In genomic region chr5:28040726-28041125, GRCm38 (mm10) we compare ENCODE assay signal across 27 mouse cellular contexts. TPM values are rescaled to one million over a fixed set of nuclear protein-coding genes. Genes with fewer than 3 reads are reported as not detected.
DNase-seq lines count a peak whose midpoint lies in the region; ATAC-seq and TF ChIP-seq lines count a peak whose summit lies in the region.
"Had no signal": no experiment of that assay in that cellular context is flagged by ENCODE, and none has a peak within 500 bp of the region (broad histone marks: within the 10 kb centered on the region; RNA-seq: fewer than 3 reads in every experiment).

No protein-coding gene starts in this region.

- no peak for ATAC-seq in lung, postnatal 0 days
- ATAC-seq: forebrain, postnatal 0 days; hindbrain, postnatal 0 days; intestine, embryonic 15.5 days; Patski had no signal

- H3K4me2 ChIP-seq in lung, postnatal 0 days (replicated peaks; ENCODE audit: low read depth, low read length) = no peak overlapping the region
- H3K4me2 ChIP-seq in myocyte (ENCODE audit: low read depth) = peak overlapping the region; percentile 10
- H3K4me2 ChIP-seq: forebrain, embryonic 12.5 days; hindbrain, embryonic 12.5 days; intestine, embryonic 15.5 days; liver, embryonic 15.5 days; lung, embryonic 15.5 days; midbrain, embryonic 12.5 days; neural tube, embryonic 13.5 days had no signal

- peaks cover 32% of the 10 kb centered on the region; the same call in 1 of the 2 replicates for H3K4me1 ChIP-seq in heart, embryonic 10.5 days
- peaks cover 27% of the 10 kb centered on the region; the same call in 1 of the 2 replicates for H3K4me1 ChIP-seq in lung, postnatal 0 days (ENCODE audit: insufficient read depth, low read depth, low read length)
- H3K4me1 ChIP-seq: forebrain, embryonic 12.5 days; hindbrain, embryonic 12.5 days; neural tube, embryonic 13.5 days had no signal

- H3K9ac ChIP-seq in lung, postnatal 0 days (replicated peaks; ENCODE audit: low read depth) = no peak overlapping the region
- H3K9ac ChIP-seq: forebrain, embryonic 12.5 days; forebrain, postnatal 0 days; hindbrain, embryonic 12.5 days; intestine, embryonic 15.5 days; liver, embryonic 15.5 days; lung, embryonic 15.5 days; midbrain, embryonic 12.5 days; neural tube, embryonic 13.5 days had no signal

- peak; percentile 61 for DNase-seq in heart, embryonic 10.5 days (ENCODE audit: low spot score)
- no peak for DNase-seq in heart, postnatal 36 days
- peak; percentile 14 for DNase-seq in lung, postnatal 36 days
- no peak for DNase-seq in lung, postnatal 0 days (ENCODE audit: low spot score)
- DNase-seq in NIH3T3 (ENCODE audit: low read depth) = peak; percentile 44
- DNase-seq in layer of hippocampus, adult 2 months (ENCODE audit: low spot score in 2 of 2) = no peak
- DNase-seq: cerebellum, adult 2 months; cerebellum, postnatal 14 days; forebrain, postnatal 0 days; gastrocnemius, postnatal 10 days; kidney, postnatal 25 days; left cerebral cortex, postnatal 4 days; right cerebral cortex, postnatal 4 days had no signal

- no peak for TF ChIP-seq POLR2A in myocyte (IDR thresholded peaks at IDR 0.05; ENCODE audit: insufficient read length, low read depth)

- no peaks in the 10 kb centered on the region for H3K79me2 ChIP-seq in myocyte (ENCODE audit: control insufficient read depth, insufficient read depth)

- no peak for TF ChIP-seq CTCF in lung, postnatal 0 days (IDR thresholded peaks at IDR 0.05)
- no peak for TF ChIP-seq CTCF in layer of hippocampus, adult 2 months (conservative IDR thresholded peaks at IDR 0.05)

- no peaks in the 10 kb centered on the region for H3K27me3 ChIP-seq in heart, embryonic 10.5 days (ENCODE audit: insufficient read depth, poor library complexity, severe bottlenecking)
- no peaks in the 10 kb centered on the region for H3K27me3 ChIP-seq in lung, postnatal 0 days (replicated peaks; ENCODE audit: insufficient read depth, low read length)
- no peaks in the 10 kb centered on the region for H3K27me3 ChIP-seq in myocyte (ENCODE audit: control insufficient read depth, insufficient read depth, insufficient read length)
- H3K27me3 ChIP-seq: CH12.LX; forebrain, embryonic 12.5 days; hindbrain, embryonic 12.5 days; intestine, embryonic 15.5 days; lung, embryonic 15.5 days; midbrain, embryonic 12.5 days; neural tube, embryonic 13.5 days; Patski had no signal

- H3K9me3 ChIP-seq in heart, embryonic 10.5 days = no peaks in the 10 kb centered on the region
- no peaks in the 10 kb centered on the region for H3K9me3 ChIP-seq in lung, postnatal 0 days (ENCODE audit: low read length)
- H3K9me3 ChIP-seq: intestine, embryonic 15.5 days; liver, embryonic 15.5 days; lung, embryonic 15.5 days had no signal

- 84% methylated on average over 3 of the region's 3 CpGs for WGBS in heart, embryonic 10.5 days
- WGBS in lung, postnatal 0 days = 86% methylated on average over 3 of the region's 3 CpGs

- H3K27ac ChIP-seq in heart, embryonic 10.5 days = no peak overlapping the region
- H3K27ac ChIP-seq in lung, postnatal 0 days (ENCODE audit: low read length) = no peak overlapping the region
- no peak overlapping the region for H3K27ac ChIP-seq in layer of hippocampus, adult 2 months
- H3K27ac ChIP-seq: forebrain, embryonic 12.5 days; hindbrain, embryonic 12.5 days; hindbrain, postnatal 0 days; intestine, embryonic 15.5 days; left cerebral cortex, adult 2 months; liver, embryonic 15.5 days; lung, embryonic 15.5 days; midbrain, embryonic 12.5 days; neural tube, embryonic 13.5 days had no signal

- no peak overlapping the region for H3ac ChIP-seq in myocyte (ENCODE audit: control insufficient read depth, insufficient read length)

- TF ChIP-seq EP300 in lung, postnatal 0 days (IDR thresholded peaks at IDR 0.05) = no peak

- H3K4me3 ChIP-seq in heart, embryonic 10.5 days = no peak overlapping the region
- H3K4me3 ChIP-seq in lung, postnatal 0 days (ENCODE audit: low read depth, low read length) = no peak overlapping the region
- no peak overlapping the region for H3K4me3 ChIP-seq in myocyte
- no peak overlapping the region for H3K4me3 ChIP-seq in layer of hippocampus, adult 2 months
- H3K4me3 ChIP-seq: erythroblast, embryonic 14.5 days; forebrain, embryonic 12.5 days; hindbrain, embryonic 12.5 days; intestine, embryonic 15.5 days; left cerebral cortex, adult 2 months; liver, embryonic 15.5 days; lung, embryonic 15.5 days; megakaryocyte, embryonic 14.5 days; midbrain, embryonic 12.5 days; neural tube, embryonic 13.5 days had no signal

- intact Hi-C loops in heart, postnatal 36 days (cut with DNase I) = no loop called here

- no peaks in the 10 kb centered on the region for H3K36me3 ChIP-seq in heart, embryonic 10.5 days
- no peaks in the 10 kb centered on the region for H3K36me3 ChIP-seq in lung, postnatal 0 days (ENCODE audit: insufficient read depth, low read length)
- no peaks in the 10 kb centered on the region for H3K36me3 ChIP-seq in myocyte (ENCODE audit: control insufficient read depth, insufficient read depth)
- H3K36me3 ChIP-seq: forebrain, embryonic 12.5 days; hindbrain, embryonic 12.5 days; intestine, embryonic 15.5 days; liver, embryonic 15.5 days; lung, embryonic 15.5 days; midbrain, embryonic 12.5 days; neural tube, embryonic 13.5 days had no signal

TF ChIP-seq in myocyte, 11 proteins besides CTCF, POLR2A, EP300 and RAD21:
- no peak for TF ChIP-seq CEBPB (IDR thresholded peaks at IDR 0.05; ENCODE audit: insufficient read depth, poor library complexity, severe bottlenecking)
- TF ChIP-seq USF1 (IDR thresholded peaks at IDR 0.05; ENCODE audit: low read depth) = no peak
TF ChIP-seq in myocyte: peak in this region for 0.

RNA-seq across cellular contexts. Expression of gene Insig1, which starts 30.4 kb away (rescaled TPM):
- polyA plus RNA-seq in heart, embryonic 10.5 days (2016; fragmentation: Nextera tagmentation; extraction: Ambion mirVana) = 38.7 and 39.6 TPM in 2 replicates
- total RNA-seq in heart, postnatal 36 days (2021) = 10 to 100 TPM; 18.8 to 21.2 TPM
- 109 and 122 TPM in 2 replicates for polyA plus RNA-seq in lung, postnatal 0 days (2015; fragmentation: Nextera tagmentation; extraction: Ambion mirVana)
- polyA plus RNA-seq in myocyte (2012; fragmentation: generic; extraction: Trizol) = 67.4 TPM
- total RNA-seq in layer of hippocampus, adult 2 months (2021) = 10 to 100 TPM; 57.7 to 65.8 TPM

Comparison
In these comparisons a context has a peak if more than half of its experiments do, and no peak if none do; other contexts are left out.
1. DNase-seq: peak in heart, embryonic 10.5 days (single experiment), lung, postnatal 36 days (single experiment) and NIH3T3 (single experiment); none in heart, postnatal 36 days (0 of 2), lung, postnatal 0 days (single experiment) and layer of hippocampus, adult 2 months (0 of 2).